Mouse (Mus musculus) heart, postnatal 0 days (tissue): ENCODE results near the gene Evl. TPM values are rescaled to one million over a fixed set of nuclear protein-coding genes. Genes with fewer than 3 reads are reported as not detected.
A peak's percentile ranks its signal among the peaks of the same experiment; 100 is the strongest.

Experiments
- ATAC-seq: fragments of 200-750 bp; cut with Nextera tagmentation; 2 replicates; pipeline ENCODE4 v1.8.0; 2017; ENCODE audit warnings: low read depth, moderate number of reproducible peaks, moderate library complexity; ENCODE audit not compliant: insufficient read depth
- DNase-seq: peaks from one replicate; pipeline ENCODE4 v3.0.0-alpha.2; 2016; ENCODE audit warnings: low spot score
- H3K27ac ChIP-seq: fragments of 300-500 bp; sonication (generic); 2 replicates; pipeline ENCODE4 v1.5.1; 2014; ENCODE audit warnings: low read depth, mild to moderate bottlenecking
- H3K27me3 ChIP-seq: fragments of 300-500 bp; sonication (generic); 2 replicates; pipeline ENCODE4 v1.6.1; 2014; ENCODE audit warnings: low read length, mixed read lengths; ENCODE audit not compliant: control insufficient read depth, insufficient read depth
- H3K36me3 ChIP-seq: fragments of 300-500 bp; sonication (generic); replicated peaks from 2 replicates; pipeline ENCODE4 v1.6.1; 2014; ENCODE audit warnings: low read length, mixed read lengths; ENCODE audit not compliant: control insufficient read depth, insufficient read depth
- H3K4me1 ChIP-seq: fragments of 300-500 bp; sonication (generic); 2 replicates; pipeline ENCODE4 v1.6.1; 2014; ENCODE audit warnings: antibody characterized with exemption; ENCODE audit not compliant: control insufficient read depth, insufficient read depth
- H3K4me2 ChIP-seq: fragments of 300-500 bp; sonication (generic); 2 replicates; pipeline ENCODE4 v1.6.1; 2014; ENCODE audit warnings: low read depth, mild to moderate bottlenecking, low read length, moderate library complexity
- H3K4me3 ChIP-seq: fragments of 300-500 bp; sonication (generic); 2 replicates; pipeline ENCODE4 v1.5.1; 2014; ENCODE audit warnings: low read depth, low read length
- H3K9ac ChIP-seq: fragments of 300-500 bp; sonication (generic); replicated peaks from 2 replicates; pipeline ENCODE4 v1.6.1; 2014; ENCODE audit warnings: low read depth, low read length, mixed read lengths
- H3K9me3 ChIP-seq: fragments of 300-500 bp; sonication (generic); replicated peaks from 2 replicates; pipeline ENCODE4 v1.6.1; 2016; ENCODE audit warnings: low read length; ENCODE audit not compliant: control insufficient read depth
- CTCF ChIP-seq: IDR thresholded peaks from 2 replicates; pipeline ENCODE4 v1.5.1; 2016; ENCODE audit warnings: antibody characterized with exemption, control low read depth, low read depth
- EP300 ChIP-seq: IDR thresholded peaks from 2 replicates; pipeline ENCODE4 v1.6.1; 2016; ENCODE audit warnings: antibody characterized with exemption, low read depth
- WGBS: fragments of 180-500 bp; shearing (Covaris S2); extraction: QIAGEN DNeasy Blood & Tissue Kit; methylation state at CpG from one replicate; pipeline ENCODE4 v1.1.7; 2014; 5-methylcytosine and 5-hydroxymethylcytosine counted together
- polyA plus RNA-seq: library from polyadenylated mRNA; unstranded; fragments of >200 nt; fragmentation: Nextera tagmentation; extraction: Ambion mirVana; gene quantifications from 2 replicates; pipeline ENCODE4 v1.2.1, GENCODE M21; 2015
- total RNA-seq: library from RNA; depleted of rRNA; stranded (reverse); fragments of >200 nt; gene quantifications from 2 replicates; pipeline ENCODE4 v1.2.3, GENCODE M21; 2014; ENCODE audit warnings: low replicate concordance

Evl gene
- total and polyA plus RNA-seq, 2 experiments from 2014 or later = 26.6 to 39.5 TPM

- TF ChIP-seq EP300 (no peak), CTCF (peak; percentile 19; the same call in 1 of the 2 replicates)
- WGBS = 58% methylated on average over 15 of the region's 15 CpGs
- no peaks in the 10 kb centered on the region for H3K27me3 ChIP-seq
- peaks cover 19% of the 10 kb centered on the region; the same call in 1 of the 2 replicates for H3K4me1 ChIP-seq
- no peak overlapping the region for H3K4me3 ChIP-seq
- H3K9me3 ChIP-seq = no peaks in the 10 kb centered on the region
- peak overlapping the region; percentile 17 for H3K4me2 ChIP-seq
- H3K36me3 ChIP-seq = no peaks in the 10 kb centered on the region
- DNase-seq (no peak), ATAC-seq (peak; percentile 33; the same call in 1 of the 2 replicates)
- no peak overlapping the region for H3K9ac ChIP-seq
- peak overlapping the region; percentile 46; the same call in 1 of the 2 replicates for H3K27ac ChIP-seq
Observed at GRCm38 (mm10) chr12:108547251-108547875, 7.2 kb upstream of the Evl start.

- no peaks in the 10 kb centered on the region for H3K9me3 ChIP-seq
- no peak overlapping the region for H3K4me3 ChIP-seq
- peaks cover 22% of the 10 kb centered on the region for H3K4me1 ChIP-seq
- 87% methylated on average over 7 of the region's 7 CpGs for WGBS
- TF ChIP-seq CTCF (no peak), EP300 (no peak)
- no peak overlapping the region for H3K27ac ChIP-seq
- H3K9ac ChIP-seq = no peak overlapping the region
- H3K27me3 ChIP-seq = no peaks in the 10 kb centered on the region
- DNase-seq = no peak
- H3K4me2 ChIP-seq = no peak overlapping the region
- no peak for ATAC-seq
- H3K36me3 ChIP-seq = no peaks in the 10 kb centered on the region
Observed at GRCm38 (mm10) chr12:108551731-108552130, 2.8 kb upstream of the Evl start.

GRCm38 (mm10) chr12:108553079-108553478 is 1.4 kb upstream of the Evl start:
- no peak overlapping the region for H3K9ac ChIP-seq
- 0 out of 2 replicates have a peak, but pooled peaks have one; percentile 12 for ATAC-seq
- TF ChIP-seq CTCF (no peak), EP300 (peak; percentile 32; the same call in 1 of the 2 replicates)
- H3K4me3 ChIP-seq = no peak overlapping the region
- H3K27me3 ChIP-seq = no peaks in the 10 kb centered on the region
- H3K4me1 ChIP-seq = peaks cover 14% of the 10 kb centered on the region
- H3K27ac ChIP-seq = peak overlapping the region; percentile 30; the same call in 1 of the 2 replicates
- WGBS = 12% methylated on average over 6 of the region's 6 CpGs
- no peaks in the 10 kb centered on the region for H3K9me3 ChIP-seq
- DNase-seq = no peak
- H3K36me3 ChIP-seq = no peaks in the 10 kb centered on the region
- no peak overlapping the region for H3K4me2 ChIP-seq

GRCm38 (mm10) chr12:108554861-108555556 is 489 bp downstream of the Evl start:
- Histone ChIP-seq H3K27me3 (no peaks in the 10 kb centered on the region), H3K4me3 (peak overlapping the region; percentile 93), H3K4me2 (peak overlapping the region; percentile 92), H3K9ac (peak overlapping the region; percentile 87), H3K4me1 (peaks cover 14% of the 10 kb centered on the region), H3K36me3 (no peaks in the 10 kb centered on the region), H3K9me3 (no peaks in the 10 kb centered on the region), H3K27ac (peak overlapping the region; percentile 79)
- under 1% methylated on average over 74 of the region's 100 CpGs for WGBS
- no peak for DNase-seq
- no peak for TF ChIP-seq EP300
- TF ChIP-seq CTCF = no peak
- ATAC-seq = peak; percentile 76

GRCm38 (mm10) chr12:108558194-108558593 is 3.7 kb downstream of the Evl start:
- no peaks in the 10 kb centered on the region for H3K36me3 ChIP-seq
- H3K9me3 ChIP-seq = no peaks in the 10 kb centered on the region
- no peak overlapping the region for H3K4me2 ChIP-seq
- no peak overlapping the region for H3K27ac ChIP-seq
- no peak overlapping the region for H3K9ac ChIP-seq
- no peak for DNase-seq
- H3K27me3 ChIP-seq = no peaks in the 10 kb centered on the region
- H3K4me3 ChIP-seq = no peak overlapping the region
- no peak for TF ChIP-seq CTCF
- no peak for TF ChIP-seq EP300
- no peak for ATAC-seq
- peaks cover 9% of the 10 kb centered on the region for H3K4me1 ChIP-seq
